Comparison of ENCODE assay signal across 17 mouse cellular contexts in the genomic region with DNA sequence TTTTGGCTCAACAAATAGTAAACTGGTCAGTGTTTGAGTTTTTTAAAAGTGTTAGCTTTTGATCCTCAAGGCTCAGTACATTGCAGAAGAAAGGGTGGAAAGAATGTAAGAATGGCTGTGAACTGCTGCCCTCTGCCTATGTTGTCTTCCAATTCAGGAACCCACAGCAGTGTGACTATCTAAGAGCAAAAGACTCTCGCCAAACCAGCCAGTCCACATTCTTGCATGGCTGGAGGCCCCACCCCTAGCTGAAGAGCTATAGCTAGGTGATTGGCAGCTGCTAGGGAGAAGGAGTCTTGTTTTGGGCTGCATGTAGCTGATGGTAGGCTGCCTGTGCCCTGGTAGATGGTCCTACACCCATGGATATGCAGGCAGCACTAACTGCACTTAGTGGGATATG.
DNase-seq lines count a peak whose midpoint lies in the region; ATAC-seq lines count a peak whose summit lies in the region.
"Had no signal": no experiment of that assay in that cellular context is flagged by ENCODE, and none has a peak within 500 bp of the region (broad histone marks: within the 10 kb centered on the region; RNA-seq: fewer than 3 reads in every experiment).

No protein-coding gene starts in this region.

- 0 out of 2 replicates have a peak, but pooled peaks cover 4% of the 10 kb centered on the region for H3K4me1 ChIP-seq in hindbrain, embryonic 10.5 days (replicated peaks)
- no peaks in the 10 kb centered on the region for H3K4me1 ChIP-seq in hindbrain, embryonic 13.5 days (replicated peaks)
- H3K4me1 ChIP-seq in intestine, embryonic 15.5 days (replicated peaks) = no peaks in the 10 kb centered on the region
- H3K4me1 ChIP-seq: embryonic facial prominence, embryonic 13.5 days; hindbrain, embryonic 15.5 days; midbrain, embryonic 12.5 days had no signal

- H3K36me3 ChIP-seq in hindbrain, embryonic 10.5 days = no peaks in the 10 kb centered on the region
- no peaks in the 10 kb centered on the region for H3K36me3 ChIP-seq in hindbrain, embryonic 13.5 days
- no peaks in the 10 kb centered on the region for H3K36me3 ChIP-seq in intestine, embryonic 15.5 days
- H3K36me3 ChIP-seq: embryonic facial prominence, embryonic 13.5 days; hindbrain, embryonic 15.5 days; midbrain, embryonic 12.5 days had no signal

- H3K4me3 ChIP-seq in hindbrain, embryonic 10.5 days = no peak overlapping the region
- H3K4me3 ChIP-seq in hindbrain, embryonic 13.5 days = no peak overlapping the region
- no peak overlapping the region for H3K4me3 ChIP-seq in intestine, embryonic 15.5 days (replicated peaks)
- H3K4me3 ChIP-seq: embryonic facial prominence, embryonic 13.5 days; hindbrain, embryonic 15.5 days; midbrain, embryonic 12.5 days; myocyte had no signal

- no peaks in the 10 kb centered on the region for H3K27me3 ChIP-seq in hindbrain, embryonic 10.5 days (ENCODE audit: insufficient read depth, poor library complexity, severe bottlenecking)
- no peaks in the 10 kb centered on the region for H3K27me3 ChIP-seq in hindbrain, embryonic 13.5 days
- H3K27me3 ChIP-seq in intestine, embryonic 15.5 days (replicated peaks) = no peaks in the 10 kb centered on the region
- H3K27me3 ChIP-seq: embryonic facial prominence, embryonic 13.5 days; hindbrain, embryonic 15.5 days; midbrain, embryonic 12.5 days; Patski had no signal

- H3K9me3 ChIP-seq in hindbrain, embryonic 10.5 days = no peaks in the 10 kb centered on the region
- no peaks in the 10 kb centered on the region for H3K9me3 ChIP-seq in hindbrain, embryonic 13.5 days
- H3K9me3 ChIP-seq in intestine, embryonic 15.5 days = no peaks in the 10 kb centered on the region
- H3K9me3 ChIP-seq: embryonic facial prominence, embryonic 13.5 days; hindbrain, embryonic 15.5 days; midbrain, embryonic 12.5 days had no signal

- intact Hi-C loops in gastrocnemius, postnatal 14 days (cut with DNase I; ENCODE audit: low total_unique reads) = no loop called here

- peak; percentile 13 for DNase-seq in hindbrain, embryonic 10.5 days (ENCODE audit: low spot score)
- peak; percentile 30 to 34 for DNase-seq in kidney, postnatal 36 days
- DNase-seq in lung, postnatal 14 days = peak; percentile 26
- no peak for DNase-seq in adrenal gland, adult 8-10 months
- DNase-seq in gastrocnemius, postnatal 14 days = no peak
- DNase-seq in right cerebral cortex, postnatal 10 days (ENCODE audit: low spot score in 2 of 2) = no peak
- DNase-seq: cerebellum, adult 11 months; cerebellum, postnatal 25 days; heart, adult 11 months had no signal

- H3K27ac ChIP-seq in hindbrain, embryonic 10.5 days = no peak overlapping the region
- no peak overlapping the region for H3K27ac ChIP-seq in hindbrain, embryonic 13.5 days
- no peak overlapping the region for H3K27ac ChIP-seq in intestine, embryonic 15.5 days
- H3K27ac ChIP-seq: embryonic facial prominence, embryonic 13.5 days; hindbrain, embryonic 15.5 days; macrophage; midbrain, embryonic 12.5 days had no signal

- no peak overlapping the region for H3K4me2 ChIP-seq in hindbrain, embryonic 13.5 days
- no peak overlapping the region for H3K4me2 ChIP-seq in intestine, embryonic 15.5 days (replicated peaks)
- H3K4me2 ChIP-seq: embryonic facial prominence, embryonic 13.5 days; hindbrain, embryonic 15.5 days; midbrain, embryonic 12.5 days had no signal

- no peak for ATAC-seq in hindbrain, embryonic 13.5 days (ENCODE audit: low FRiP score)
- peak; percentile 62 for ATAC-seq in intestine, embryonic 15.5 days
- ATAC-seq: Patski had no signal

- 20% methylated on average over 1 of the region's 1 CpGs for WGBS in hindbrain, embryonic 10.5 days
- WGBS in hindbrain, embryonic 13.5 days = 24% methylated on average over 1 of the region's 1 CpGs
- WGBS in intestine, embryonic 15.5 days = 11% methylated on average over 1 of the region's 1 CpGs

- H3K9ac ChIP-seq in hindbrain, embryonic 13.5 days = no peak overlapping the region
- no peak overlapping the region for H3K9ac ChIP-seq in intestine, embryonic 15.5 days
- H3K9ac ChIP-seq: embryonic facial prominence, embryonic 13.5 days; hindbrain, embryonic 15.5 days; midbrain, embryonic 12.5 days had no signal

Comparison
In these comparisons a context has a peak if more than half of its experiments do, and no peak if none do; other contexts are left out.
1. DNase-seq: peak in hindbrain, embryonic 10.5 days (single experiment), kidney, postnatal 36 days (2 of 2) and lung, postnatal 14 days (single experiment); none in adrenal gland, adult 8-10 months (single experiment), gastrocnemius, postnatal 14 days (single experiment) and right cerebral cortex, postnatal 10 days (0 of 2).